Mouse (Mus musculus): Measurements from ENCODE around the gene Adora1.

Adora1 gene

GRCm38 (mm10) chr1:134215059-134215458 lies 20.2 kb downstream of the Adora1 start:
- DNase-seq = no peak

DNA sequence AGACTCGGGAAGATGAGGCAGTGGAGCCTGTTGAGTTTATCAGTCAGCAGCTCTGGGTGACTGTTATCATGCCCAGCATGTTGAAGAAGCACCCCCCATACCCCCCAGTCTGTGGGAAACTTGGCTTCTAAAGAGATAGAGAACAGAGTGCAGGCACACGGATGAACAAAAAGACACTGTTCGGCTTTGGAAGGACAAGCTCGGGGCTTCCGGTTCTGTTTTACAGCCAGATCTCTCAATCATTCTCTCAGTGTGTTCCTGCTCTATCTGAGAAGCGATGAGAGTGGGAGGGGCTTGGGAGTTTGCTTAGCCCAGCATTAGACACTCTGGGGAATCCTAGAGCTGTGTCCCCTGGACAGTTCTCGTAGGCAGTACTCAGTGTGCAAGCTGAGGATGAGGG lies 21.8 kb downstream of the Adora1 start:
- no peak for DNase-seq

GRCm38 (mm10) chr1:134212351-134212750 lies 22.9 kb downstream of the Adora1 start:
- DNase-seq = no peak

GRCm38 (mm10) chr1:134211631-134212030 lies 23.6 kb downstream of the Adora1 start:
- no peak for DNase-seq

GRCm38 (mm10) chr1:134211043-134211442 lies 24.2 kb downstream of the Adora1 start:
- DNase-seq = no peak

DNA sequence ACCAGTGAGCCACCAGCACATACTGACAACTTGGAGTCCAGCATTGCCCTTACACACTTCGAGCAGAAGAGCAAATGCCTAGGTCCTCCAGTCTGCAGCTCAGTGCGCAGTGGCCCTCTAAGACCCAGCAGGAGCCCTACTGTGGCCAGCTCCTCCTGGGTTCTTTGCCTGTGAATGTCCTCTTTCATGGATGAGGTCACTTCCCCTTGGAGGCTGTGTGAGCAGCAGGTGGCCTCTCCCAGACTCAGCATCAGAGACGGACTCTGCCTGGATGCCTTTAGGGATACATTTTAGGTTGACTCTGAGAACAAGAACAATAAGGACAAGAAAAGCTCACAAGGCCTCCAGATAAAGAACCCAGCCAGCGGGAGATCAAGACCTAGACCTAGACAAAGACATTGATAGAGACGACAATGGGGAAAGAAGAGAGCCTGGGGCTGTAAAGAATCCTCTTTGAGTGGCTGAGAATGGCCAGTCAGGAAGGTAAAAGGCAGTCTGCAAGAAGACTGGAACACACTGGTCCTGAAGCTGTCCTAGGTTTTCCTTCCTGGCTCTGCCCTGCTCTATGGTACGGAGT lies 25.0 kb downstream of the Adora1 start:
- DNase-seq = no peak

DNA sequence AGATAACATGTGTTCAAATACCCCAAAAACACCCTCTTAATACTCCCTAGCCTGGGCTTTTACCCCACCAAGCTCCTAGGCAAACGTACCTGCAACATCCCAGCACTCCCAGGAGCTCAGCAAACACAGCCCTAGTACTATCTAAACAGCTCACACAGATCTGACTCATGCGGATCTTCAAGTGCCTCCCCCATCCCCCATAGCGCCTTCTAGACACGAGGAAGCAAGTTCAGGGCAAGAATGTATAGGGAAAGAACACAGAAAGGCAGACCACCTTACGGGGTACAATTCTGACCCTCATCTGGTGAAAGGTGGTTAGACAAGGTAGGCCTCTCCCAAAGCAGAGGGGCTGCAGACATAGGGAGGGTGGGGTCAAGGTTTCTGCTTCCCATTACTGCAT lies 29.1 kb downstream of the Adora1 start:
- no peak for DNase-seq

GRCm38 (mm10) chr1:134205296-134206018 lies 29.8 kb downstream of the Adora1 start:
- DNase-seq = no peak

- DNase-seq = no peak
Measured at GRCm38 (mm10) chr1:134204230-134204629, 31.0 kb downstream of the Adora1 start.

GRCm38 (mm10) chr1:134201751-134202420 lies 33.3 kb downstream of the Adora1 start:
- peak; percentile 28 for DNase-seq

GRCm38 (mm10) chr1:134200998-134201686 lies 34.1 kb downstream of the Adora1 start:
- no peak for DNase-seq

DNA sequence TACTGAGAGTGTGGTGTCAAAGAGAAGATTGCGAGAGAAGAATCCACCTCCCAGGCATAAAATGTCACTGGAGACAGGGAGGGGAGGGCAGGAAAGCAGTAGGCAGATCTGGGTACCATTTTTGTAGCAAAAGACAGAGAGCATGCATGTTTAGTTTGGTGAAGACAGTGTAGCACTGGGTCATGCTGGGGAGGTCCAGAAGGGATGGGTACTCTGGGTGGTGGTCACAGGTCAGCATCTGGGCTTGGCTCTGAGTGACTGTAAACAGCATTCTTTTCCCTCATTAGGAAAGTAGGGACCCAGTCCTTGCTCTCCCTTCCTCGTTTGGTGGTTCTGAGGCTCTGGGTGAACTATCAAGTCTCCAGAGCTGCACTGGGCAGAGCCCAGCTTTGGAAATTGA lies 34.8 kb downstream of the Adora1 start:
- no peak for DNase-seq

DNA sequence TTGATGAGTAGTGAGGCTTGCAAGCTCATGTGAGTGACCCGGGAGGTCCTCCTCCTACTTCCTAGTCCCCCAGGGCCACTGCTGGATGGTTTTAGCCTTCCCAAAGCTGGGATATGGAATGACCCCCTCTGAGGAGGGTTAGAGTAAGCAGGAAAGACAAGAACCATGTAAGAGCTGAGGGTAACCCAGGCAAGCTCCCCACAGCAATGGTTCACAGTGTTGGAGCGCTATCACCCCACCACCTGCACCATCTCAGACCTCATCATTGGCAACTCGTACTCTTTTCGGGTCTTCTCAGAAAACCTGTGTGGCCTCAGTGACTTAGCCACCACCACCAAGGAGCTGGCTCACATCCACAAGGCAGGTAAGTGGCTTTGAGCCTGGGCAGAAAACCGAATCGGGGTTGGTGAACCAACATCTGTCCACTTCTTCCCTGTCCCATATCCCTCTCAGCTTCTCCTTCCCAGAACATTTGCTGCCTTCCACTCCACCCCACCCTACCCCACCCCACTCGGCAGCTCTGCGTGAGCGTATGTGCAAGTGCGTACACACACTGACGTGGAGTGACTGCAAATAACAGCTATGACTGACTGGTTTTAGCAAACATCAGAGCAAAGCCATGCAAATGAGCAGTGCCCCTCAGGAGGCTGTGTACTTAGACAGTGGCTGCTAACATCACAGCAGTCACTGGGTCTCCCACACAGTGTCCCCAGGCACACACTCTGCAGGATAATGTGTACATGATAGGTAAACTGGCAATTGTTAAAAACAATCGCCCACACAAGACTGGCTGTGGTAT lies 36.8 kb downstream of the Adora1 start:
- DNase-seq = no peak

DNA sequence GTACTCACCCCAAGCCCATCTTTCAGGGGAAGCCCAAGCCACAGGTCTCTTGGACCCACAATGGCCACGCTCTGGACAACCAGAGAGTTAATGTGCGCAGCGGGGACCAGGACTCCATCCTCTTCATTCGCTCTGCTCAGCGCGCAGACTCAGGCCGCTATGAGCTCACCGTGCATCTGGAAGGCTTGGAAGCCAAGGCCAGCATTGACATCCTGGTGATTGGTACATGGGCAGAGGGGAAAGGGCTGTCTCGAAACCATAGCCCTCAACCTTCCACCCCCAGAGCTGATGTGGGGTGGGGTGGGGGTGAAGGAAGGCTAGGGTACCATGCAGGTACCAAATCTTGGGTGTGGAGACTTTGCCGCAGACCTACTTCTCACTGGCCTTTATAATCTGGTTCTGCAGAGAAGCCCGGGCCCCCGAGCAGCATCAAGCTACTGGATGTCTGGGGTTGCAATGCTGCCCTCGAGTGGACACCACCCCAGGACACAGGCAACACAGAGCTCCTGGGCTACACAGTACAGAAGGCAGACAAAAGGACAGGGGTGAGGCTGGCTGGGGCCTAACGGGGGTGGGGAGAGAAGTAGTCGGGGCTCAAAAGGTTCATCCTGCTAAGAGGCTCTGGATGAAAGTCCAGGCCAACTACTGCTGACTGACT lies 37.8 kb downstream of the Adora1 start:
- DNase-seq = no peak

- DNase-seq = peak; percentile 55
Measured at GRCm38 (mm10) chr1:134196386-134196785, 38.8 kb downstream of the Adora1 start.

DNA sequence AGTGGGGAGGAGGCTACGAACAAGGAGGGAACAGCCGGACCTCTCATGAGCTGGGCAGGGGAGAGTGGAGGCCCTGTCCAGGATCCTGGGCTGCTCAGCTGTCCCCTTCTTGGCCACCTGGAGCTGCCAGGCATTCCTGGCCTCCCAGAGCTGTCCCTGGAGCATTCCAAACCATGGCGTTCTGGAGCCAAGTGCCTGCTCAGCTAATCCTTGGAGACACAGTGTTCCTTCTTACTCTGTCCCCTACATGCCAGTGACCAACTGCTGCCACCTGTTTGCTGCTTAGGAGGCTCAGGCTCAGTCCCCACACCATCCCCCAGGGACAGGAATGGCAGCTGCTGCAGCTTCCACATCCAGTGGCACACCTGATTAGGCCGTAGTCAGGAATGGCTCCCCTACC lies 39.3 kb downstream of the Adora1 start:
- DNase-seq = no peak

DNA sequence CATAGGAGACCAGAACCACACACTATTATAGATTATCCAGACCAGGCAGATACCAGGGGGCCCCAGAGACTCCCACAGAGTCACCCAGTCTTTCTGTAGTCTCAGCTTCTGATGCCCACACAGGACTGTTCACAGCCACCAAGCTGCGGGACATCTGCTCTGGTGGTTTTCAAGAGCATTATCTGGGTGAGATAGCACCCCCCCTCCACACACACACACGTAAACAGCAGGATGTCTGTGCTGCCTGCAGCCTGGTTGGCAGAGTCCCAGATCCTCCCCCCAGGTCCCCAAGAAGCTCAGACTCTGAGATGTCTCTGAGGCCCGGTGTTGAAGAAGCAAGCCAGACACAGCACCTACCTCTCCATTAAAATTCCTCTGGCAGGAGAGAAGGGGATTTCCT lies 39.7 kb downstream of the Adora1 start:
- peak; percentile 6 for DNase-seq

- no peak for DNase-seq
Measured at GRCm38 (mm10) chr1:134195117-134195516, 40.1 kb downstream of the Adora1 start.

GRCm38 (mm10) chr1:134194298-134195022 lies 40.8 kb downstream of the Adora1 start:
- DNase-seq = no peak

GRCm38 (mm10) chr1:134193674-134194197 lies 41.5 kb downstream of the Adora1 start:
- DNase-seq = no peak

DNA sequence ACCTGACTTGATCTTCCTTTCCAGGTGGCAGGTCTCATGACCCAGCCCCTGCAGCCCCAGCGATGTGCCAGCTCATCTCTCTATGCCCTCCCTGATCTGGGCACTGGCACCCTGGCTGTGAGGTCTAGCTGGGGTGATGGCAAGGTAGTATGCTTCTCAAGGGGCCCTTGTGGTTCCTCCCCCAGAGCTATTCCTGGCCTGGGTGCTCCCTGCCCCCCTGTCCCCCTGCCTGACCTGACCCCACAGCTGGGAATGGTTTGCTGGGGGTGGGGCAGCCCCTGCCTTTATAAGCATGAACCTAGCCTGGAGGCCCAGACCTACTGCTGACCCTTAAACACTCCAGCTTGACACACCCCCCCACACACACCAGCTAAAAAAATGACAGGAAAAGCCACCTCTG lies 42.1 kb downstream of the Adora1 start, which contains the start of gene Mybph:
Gene Mybph, plus strand, starts transcription at position 323 of the 400 bp plus-strand sequence.
- no peak for DNase-seq

All from thymus, postnatal 14 days (tissue).